Mouse (Mus musculus): ENCODE results near the gene Rnf11. TPM values are rescaled to one million over a fixed set of nuclear protein-coding genes. Genes with fewer than 3 reads are reported as not detected.
A peak's percentile ranks its signal among the peaks of the same experiment; 100 is the strongest.

The Rnf11 gene
- total and polyA plus RNA-seq, 3 experiments = 8.6 to 8.7 TPM; not detected in 1

- Histone ChIP-seq H3K4me1 (ENCODE audit: control insufficient read depth in 1 of 2, insufficient read depth in 2 of 2, low read length in 2 of 2) (peaks cover 0 to 27% of the 10 kb centered on the region in 2 experiments; a peak in 3 of 4 replicates), H3K4me3 (ENCODE audit: control insufficient read depth in 1 of 2, insufficient read depth in 1 of 2, low read depth in 2 of 2, low read length in 2 of 2) (no peak overlapping the region), H3K27me3 (ENCODE audit: control insufficient read depth in 1 of 2, insufficient read depth in 2 of 2, low read length in 2 of 2) (no peaks in the 10 kb centered on the region), H3K79me2 (ENCODE audit: control insufficient read depth, insufficient read depth, low read length, poor library complexity) (no peaks in the 10 kb centered on the region; the same call in 1 of the 2 replicates), H3K9ac (ENCODE audit: control insufficient read depth, low read depth, low read length, poor library complexity, severe bottlenecking) (peak overlapping the region; percentile 10; the same call in 1 of the 2 replicates), H3K27ac (ENCODE audit: control insufficient read depth, low read depth, low read length) (peak overlapping the region; percentile 50), H3K9me3 (replicated peaks; ENCODE audit: insufficient read depth, low read length) (no peaks in the 10 kb centered on the region), H3K36me3 (ENCODE audit: control insufficient read depth in 1 of 2, insufficient read depth in 2 of 2, low read length in 2 of 2) (peaks cover 0 to 22% of the 10 kb centered on the region in 2 experiments; a peak in 2 of 4 replicates)
- peak; percentile 33 for DNase-seq (ENCODE audit: low read depth, low spot score)
- TF ChIP-seq MAZ (IDR thresholded peaks at IDR 0.05; ENCODE audit: low read depth, low read length) = no peak
- TF ChIP-seq NRF1 (IDR thresholded peaks at IDR 0.05; ENCODE audit: insufficient read depth, low read depth, low read length, poor library complexity, severe bottlenecking) = no peak
- TF ChIP-seq SIN3A (IDR thresholded peaks at IDR 0.05; ENCODE audit: low read length) = no peak
- TF ChIP-seq RCOR1 (IDR thresholded peaks at IDR 0.05; ENCODE audit: low read depth, low read length) = no peak
- no peak for TF ChIP-seq USF1 (IDR thresholded peaks at IDR 0.05; ENCODE audit: low read depth, low read length)
- no peak for TF ChIP-seq ZC3H11A (IDR thresholded peaks at IDR 0.05; ENCODE audit: low read depth, low read length)
Observed at GRCm38 (mm10) chr4:109411377-109411967, 73.1 kb downstream of the Rnf11 start.

GRCm38 (mm10) chr4:109410681-109411376 is 73.7 kb downstream of the Rnf11 start:
- H3K27me3 ChIP-seq (ENCODE audit: control insufficient read depth in 1 of 2, insufficient read depth in 2 of 2, low read length in 2 of 2) = no peaks in the 10 kb centered on the region
- peaks cover 0 to 28% of the 10 kb centered on the region in 2 experiments; a peak in 3 of 4 replicates for H3K4me1 ChIP-seq (ENCODE audit: control insufficient read depth in 1 of 2, insufficient read depth in 2 of 2, low read length in 2 of 2)
- peak; percentile 85 for DNase-seq (ENCODE audit: low read depth, low spot score)
- H3K4me3 ChIP-seq (ENCODE audit: control insufficient read depth in 1 of 2, insufficient read depth in 1 of 2, low read depth in 2 of 2, low read length in 2 of 2) = peak overlapping the region in 1 of 2 experiments; percentile 6; a peak in 1 of 4 replicates
- no peaks in the 10 kb centered on the region; the same call in 1 of the 2 replicates for H3K79me2 ChIP-seq (ENCODE audit: control insufficient read depth, insufficient read depth, low read length, poor library complexity)
- peaks cover 0 to 22% of the 10 kb centered on the region in 2 experiments; a peak in 2 of 4 replicates for H3K36me3 ChIP-seq (ENCODE audit: control insufficient read depth in 1 of 2, insufficient read depth in 2 of 2, low read length in 2 of 2)
- H3K9ac ChIP-seq (ENCODE audit: control insufficient read depth, low read depth, low read length, poor library complexity, severe bottlenecking) = peak overlapping the region; percentile 41
- H3K27ac ChIP-seq (ENCODE audit: control insufficient read depth, low read depth, low read length) = peak overlapping the region; percentile 55
- H3K9me3 ChIP-seq (replicated peaks; ENCODE audit: insufficient read depth, low read length) = no peaks in the 10 kb centered on the region
- TF ChIP-seq CHD1 (IDR thresholded peaks at IDR 0.05; ENCODE audit: low read depth, low read length) (no peak), RAD21 (IDR thresholded peaks at IDR 0.05; ENCODE audit: low read depth, low read length) (no peak), ETS1 (IDR thresholded peaks at IDR 0.05; ENCODE audit: low read depth, low read length) (peak; percentile 99), TBP (IDR thresholded peaks at IDR 0.05; ENCODE audit: low read depth, low read length) (peak; percentile 61; the same call in 1 of the 2 replicates), GATA1 (IDR thresholded peaks at IDR 0.05; ENCODE audit: low read depth, low read length) (peak; percentile 98), CTCF (IDR thresholded peaks at IDR 0.05 in 2 of 3, conservative IDR thresholded peaks at IDR 0.05 in 1 of 3; ENCODE audit: control insufficient read depth in 1 of 3, insufficient read depth in 1 of 3, low read depth in 2 of 3, low read length in 3 of 3, poor library complexity in 1 of 3, severe bottlenecking in 1 of 3) (no peak), TAL1 (IDR thresholded peaks at IDR 0.05; ENCODE audit: low read length) (peak; percentile 98), HCFC1 (IDR thresholded peaks at IDR 0.05; ENCODE audit: low read depth, low read length) (0 out of 2 replicates have a peak, but pooled peaks have one; percentile 20), GABPA (IDR thresholded peaks at IDR 0.05; ENCODE audit: low read depth, low read length) (no peak), RCOR1 (IDR thresholded peaks at IDR 0.05; ENCODE audit: low read depth, low read length) (peak; percentile 98), NELFE (IDR thresholded peaks at IDR 0.05; ENCODE audit: low read depth, low read length) (no peak), MEF2A (IDR thresholded peaks at IDR 0.05; ENCODE audit: extremely low read depth, insufficient replicate concordance, low read depth, low read length, poor library complexity, severe bottlenecking) (no peak), SIN3A (IDR thresholded peaks at IDR 0.05; ENCODE audit: low read length) (peak; percentile 94), KAT2A (conservative IDR thresholded peaks at IDR 0.05; ENCODE audit: low read depth, low read length) (no peak), ELF1 (IDR thresholded peaks at IDR 0.05; ENCODE audit: low read depth, low read length) (peak; percentile 14; the same call in 1 of the 2 replicates), ZC3H11A (IDR thresholded peaks at IDR 0.05; ENCODE audit: low read depth, low read length) (no peak), SMC3 (IDR thresholded peaks at IDR 0.05; ENCODE audit: low read depth, low read length) (no peak), MYB (IDR thresholded peaks at IDR 0.05; ENCODE audit: low read depth, low read length) (no peak), POLR2AphosphoS2 (IDR thresholded peaks at IDR 0.05; ENCODE audit: low read length) (no peak), ZNF384 (IDR thresholded peaks at IDR 0.05; ENCODE audit: low read depth, low read length) (no peak), CHD2 (IDR thresholded peaks at IDR 0.05; ENCODE audit: low read length) (no peak), JUND (IDR thresholded peaks at IDR 0.05; ENCODE audit: low read depth, low read length) (no peak), POLR2A (IDR thresholded peaks at IDR 0.05; ENCODE audit: control insufficient read depth in 1 of 2, insufficient read depth in 1 of 2, low read depth in 1 of 2, low read length in 2 of 2, poor library complexity in 1 of 2) (no peak), E2F4 (IDR thresholded peaks at IDR 0.05; ENCODE audit: borderline replicate concordance, low read depth, low read length) (no peak), POLR2AphosphoS5 (IDR thresholded peaks at IDR 0.05; ENCODE audit: borderline replicate concordance, low read depth, low read length) (no peak), MAFK (IDR thresholded peaks at IDR 0.05; ENCODE audit: borderline replicate concordance, low read depth, low read length) (peak; percentile 60; the same call in 1 of the 2 replicates), MAZ (IDR thresholded peaks at IDR 0.05; ENCODE audit: low read depth, low read length) (peak; percentile 76; the same call in 1 of the 2 replicates)
